Mouse (Mus musculus) limb, embryonic 14.5 days (tissue): Measurements from ENCODE around the gene Tlr12. TPM values are rescaled to one million over a fixed set of nuclear protein-coding genes. Genes with fewer than 3 reads are reported as not detected.

ENCODE experiments used
- ATAC-seq: fragments of 200-750 bp; cut with Nextera tagmentation; 2 replicates; pipeline ENCODE4 v1.8.0; 2017; ENCODE audit warnings: low read depth, moderate number of reproducible peaks, moderate TSS enrichment; ENCODE audit not compliant: low FRiP score
- DNase-seq: peaks from one replicate; pipeline ENCODE4 v3.0.0-alpha.2; 2015; ENCODE audit warnings: low spot score
- H3K27ac ChIP-seq: fragments of 300-500 bp; sonication (generic); replicated peaks from 2 replicates; pipeline ENCODE4 v1.5.1; 2014; ENCODE audit warnings: low read depth, mild to moderate bottlenecking, low read length, moderate library complexity, mixed read lengths
- H3K27me3 ChIP-seq: fragments of 300-500 bp; sonication (generic); 2 replicates; pipeline ENCODE4 v1.6.1; 2014; ENCODE audit warnings: low read length, mixed read lengths; ENCODE audit not compliant: control insufficient read depth, insufficient read depth
- H3K36me3 ChIP-seq: fragments of 300-500 bp; sonication (generic); 2 replicates; pipeline ENCODE4 v1.6.1; 2014; ENCODE audit warnings: mild to moderate bottlenecking, low read length, moderate library complexity, mixed read lengths; ENCODE audit not compliant: control insufficient read depth, insufficient read depth
- H3K4me1 ChIP-seq: fragments of 300-500 bp; sonication (generic); 2 replicates; pipeline ENCODE4 v1.6.1; 2014; ENCODE audit warnings: antibody characterized with exemption, low read length, mixed read lengths; ENCODE audit not compliant: control insufficient read depth, insufficient read depth
- H3K4me2 ChIP-seq: fragments of 300-500 bp; sonication (generic); replicated peaks from 2 replicates; pipeline ENCODE4 v1.6.1; 2014; ENCODE audit warnings: low read depth, mild to moderate bottlenecking, low read length, moderate library complexity; ENCODE audit not compliant: severe bottlenecking
- H3K4me3 ChIP-seq: fragments of 300-500 bp; sonication (generic); replicated peaks from 2 replicates; pipeline ENCODE4 v1.5.1; 2014; ENCODE audit warnings: low read length
- H3K9ac ChIP-seq: fragments of 300-500 bp; sonication (generic); 2 replicates; pipeline ENCODE4 v1.6.1; 2014; ENCODE audit warnings: mild to moderate bottlenecking, low read depth, low read length, moderate library complexity; ENCODE audit not compliant: severe bottlenecking
- H3K9me3 ChIP-seq: fragments of 300-500 bp; sonication (generic); 2 replicates; pipeline ENCODE4 v1.6.1; 2016; ENCODE audit warnings: low read length; ENCODE audit not compliant: control insufficient read depth
- POLR2A ChIP-seq: fragments of 200-500 bp; IDR thresholded peaks from 2 replicates; pipeline ENCODE4 v1.8.0; 2012; ENCODE audit warnings: inconsistent platforms, mild to moderate bottlenecking, moderate library complexity, borderline replicate concordance; ENCODE audit not compliant: insufficient read depth, insufficient read length; ENCODE audit errors: extremely low read depth
- WGBS: fragments of 180-500 bp; shearing (Covaris S2); extraction: QIAGEN DNeasy Blood & Tissue Kit; methylation state at CpG from one replicate; pipeline ENCODE4 v1.1.7; 2014; 5-methylcytosine and 5-hydroxymethylcytosine counted together
- polyA plus RNA-seq, 2 experiments: library from polyadenylated mRNA; depleted of rRNA in 1 of 2; stranded (reverse) in 1 of 2; unstranded in 1 of 2; fragments of >200 nt; fragmentation: Nextera tagmentation in 1 of 2; extraction: Ambion mirVana in 1 of 2; gene quantifications; 2 replicates each; pipeline versions ENCODE4 v1.2.1 to v1.2.3; 2012 to 2014

Gene Tlr12
- polyA plus RNA-seq, 2 experiments: 0.40 to 0.82 TPM

DNA sequence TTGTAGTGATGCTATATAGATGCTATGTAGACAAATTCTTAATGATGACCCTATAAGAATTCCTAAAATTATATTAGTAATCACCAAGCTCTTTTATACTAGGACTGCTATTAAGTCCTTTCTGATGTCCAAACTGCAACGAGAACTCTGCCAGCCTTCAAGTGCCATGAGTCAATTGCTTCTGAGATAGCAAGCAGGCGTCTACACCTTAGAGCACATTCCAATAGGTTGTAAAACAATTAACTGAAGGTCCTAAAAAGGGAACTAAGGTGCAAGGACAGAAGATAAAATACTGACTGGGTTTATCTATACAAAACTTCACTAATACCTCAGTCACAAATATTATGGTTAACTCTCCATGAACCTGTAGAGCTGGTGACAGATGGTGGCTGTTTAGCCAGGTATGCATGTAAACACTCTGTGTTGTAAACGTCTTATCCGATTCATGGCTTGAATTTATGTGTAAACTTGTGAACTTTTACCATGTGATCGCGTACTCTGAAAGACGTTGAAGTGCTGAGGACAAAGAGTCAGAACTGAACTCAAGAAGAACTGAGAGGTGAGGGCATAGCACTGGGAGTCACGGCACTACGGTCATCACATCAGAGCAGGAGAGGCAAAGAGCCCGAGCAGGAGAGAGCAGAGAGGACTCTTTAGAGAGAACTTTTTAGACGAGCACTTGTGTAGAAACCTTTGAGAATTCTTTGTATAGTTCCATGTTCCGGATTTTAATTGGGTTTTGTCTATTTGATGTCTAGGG, 20.4 kb downstream of the Tlr12 start:
- ATAC-seq: no peak

DNA sequence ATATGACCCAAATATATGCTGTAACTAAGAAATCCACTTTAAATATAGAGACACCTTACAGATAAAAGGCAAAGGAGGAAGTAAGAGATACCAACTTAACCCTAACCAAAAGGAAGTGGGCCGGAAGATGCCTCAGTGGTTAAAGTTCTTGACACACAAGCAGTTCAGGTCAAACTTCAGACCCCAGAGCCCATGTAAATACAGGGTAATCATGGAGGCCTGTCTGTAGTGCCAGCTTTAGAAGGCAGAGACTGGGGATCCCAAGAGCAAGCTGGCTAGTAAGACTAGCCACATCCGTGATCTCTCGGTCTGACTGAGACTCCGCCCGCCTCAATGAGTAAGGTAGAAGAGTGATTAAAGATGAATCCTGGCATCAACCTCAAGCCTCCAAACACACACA, 24.4 kb downstream of the Tlr12 start:
- H3K4me3 ChIP-seq: no peak overlapping the region
- DNase-seq (no peak), ATAC-seq (no peak)
- no peak for TF ChIP-seq POLR2A
- no peak overlapping the region for H3K27ac ChIP-seq
- H3K9ac ChIP-seq: no peak overlapping the region
- no peaks in the 10 kb centered on the region for H3K27me3 ChIP-seq
- no peak overlapping the region for H3K4me2 ChIP-seq
- H3K9me3 ChIP-seq: no peaks in the 10 kb centered on the region
- WGBS: 92% methylated on average over 5 of the region's 5 CpGs
- peaks cover 28% of the 10 kb centered on the region for H3K36me3 ChIP-seq
- H3K4me1 ChIP-seq: no peaks in the 10 kb centered on the region

More for the DNA sequence above, 20.4 kb downstream of the Tlr12 start:
- Histone ChIP-seq H3K9ac (no peak overlapping the region), H3K27me3 (no peaks in the 10 kb centered on the region), H3K9me3 (no peaks in the 10 kb centered on the region), H3K36me3 (peaks cover 21% of the 10 kb centered on the region), H3K4me3 (no peak overlapping the region), H3K27ac (no peak overlapping the region), H3K4me1 (no peaks in the 10 kb centered on the region), H3K4me2 (no peak overlapping the region)
- TF ChIP-seq POLR2A: no peak
- no peak for DNase-seq
- 48% methylated on average over 12 of the region's 12 CpGs for WGBS

DNA sequence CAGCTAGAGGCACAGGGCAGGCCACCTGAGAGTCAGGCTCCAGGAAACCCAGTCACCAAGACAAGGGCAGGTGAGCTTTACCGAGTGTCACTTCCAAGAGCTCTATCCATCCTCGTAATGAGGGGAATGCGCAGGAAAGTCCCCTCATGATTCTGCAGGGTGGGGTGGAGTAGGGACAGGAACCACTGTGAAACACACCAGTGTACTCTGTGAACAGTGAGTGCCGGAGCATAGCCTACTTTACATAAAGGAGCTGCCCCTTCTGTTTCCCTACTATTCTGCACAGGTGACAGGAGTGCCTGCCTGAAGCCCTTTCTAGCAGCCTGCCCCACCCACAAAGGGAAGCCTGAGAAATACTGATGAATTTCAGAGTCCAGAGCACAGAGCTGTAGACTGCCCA, 25.1 kb downstream of the Tlr12 start:
- Histone ChIP-seq H3K4me2 (no peak overlapping the region), H3K9me3 (no peaks in the 10 kb centered on the region), H3K27me3 (no peaks in the 10 kb centered on the region), H3K27ac (no peak overlapping the region), H3K36me3 (peaks cover 36% of the 10 kb centered on the region), H3K4me3 (no peak overlapping the region), H3K9ac (no peak overlapping the region), H3K4me1 (no peaks in the 10 kb centered on the region)
- DNase-seq (no peak), ATAC-seq (no peak)
- WGBS: 92% methylated on average over 4 of the region's 4 CpGs
- no peak for TF ChIP-seq POLR2A

DNA sequence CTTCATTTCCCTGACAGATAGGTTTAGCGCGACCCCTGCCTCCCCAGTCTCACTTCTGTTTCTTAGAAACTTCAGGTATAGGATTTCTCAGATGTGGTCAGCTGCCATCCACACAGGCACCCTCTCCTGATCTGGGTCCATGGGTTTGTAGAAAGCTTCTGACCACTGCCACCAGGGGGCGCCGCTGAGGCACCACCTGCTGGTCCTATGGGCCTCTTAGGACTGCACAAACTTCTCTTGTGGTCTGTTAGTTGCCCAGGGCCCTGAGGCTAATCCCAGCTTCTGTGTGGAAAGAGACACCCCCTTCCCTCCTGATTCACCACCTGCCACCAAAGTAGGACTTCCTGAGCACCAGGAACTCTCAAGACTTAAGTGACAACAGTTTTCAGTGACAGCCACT, 39.2 kb downstream of the Tlr12 start:
- Histone ChIP-seq H3K27ac (no peak overlapping the region), H3K9me3 (peaks cover 32% of the 10 kb centered on the region), H3K27me3 (no peaks in the 10 kb centered on the region), H3K4me2 (no peak overlapping the region), H3K9ac (no peak overlapping the region), H3K4me1 (no peaks in the 10 kb centered on the region), H3K36me3 (peaks cover 43% of the 10 kb centered on the region), H3K4me3 (no peak overlapping the region)
- WGBS: 52% methylated on average over 4 of the region's 4 CpGs
- ATAC-seq (no peak), DNase-seq (no peak)
- TF ChIP-seq POLR2A: no peak

DNA sequence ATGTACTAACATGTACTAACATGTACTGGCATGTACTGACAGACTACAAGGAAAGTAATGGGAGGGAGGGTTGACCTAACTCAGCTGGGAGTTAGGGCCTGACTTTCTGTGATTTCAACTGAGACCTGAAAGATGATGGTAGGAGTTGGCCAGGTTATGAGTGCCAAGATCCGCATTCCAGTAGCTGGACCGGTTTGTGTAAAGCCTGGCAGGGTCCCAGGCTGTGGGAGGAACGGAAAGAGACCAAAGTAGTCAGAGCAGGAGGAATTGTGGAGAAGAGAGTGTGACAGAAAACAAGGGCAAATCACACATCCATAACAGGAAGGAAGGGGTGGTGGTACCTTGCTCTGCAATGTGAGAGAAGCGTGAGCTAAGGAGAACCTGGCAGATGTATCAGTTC, 42.6 kb downstream of the Tlr12 start:
- TF ChIP-seq POLR2A: no peak
- H3K4me2 ChIP-seq: no peak overlapping the region

More for the DNA sequence above, 42.6 kb downstream of the Tlr12 start:
- peaks cover 16% of the 10 kb centered on the region for H3K36me3 ChIP-seq
- H3K27ac ChIP-seq: no peak overlapping the region
- no peaks in the 10 kb centered on the region for H3K27me3 ChIP-seq
- H3K4me1 ChIP-seq: no peaks in the 10 kb centered on the region
- H3K9me3 ChIP-seq: peaks cover under 1% of the 10 kb centered on the region; the same call in 1 of the 2 replicates
- ATAC-seq (no peak), DNase-seq (no peak)
- H3K9ac ChIP-seq: no peak overlapping the region
- no peak overlapping the region for H3K4me3 ChIP-seq
- 86% methylated on average over 4 of the region's 4 CpGs for WGBS

Other genes starting within 250 kb of the Tlr12 start
- gene Zscan20, start 8.5 kb downstream of the Tlr12 start, polyA plus RNA-seq (2012; rRNA removed): 3.6 and 3.9 TPM in 2 replicates
- gene Zscan20, start 8.5 kb downstream of the Tlr12 start, polyA plus RNA-seq (2014; fragmentation: Nextera tagmentation; extraction: Ambion mirVana): 4.2 and 4.3 TPM in 2 replicates
- gene Phc2, start 36.1 kb upstream of the Tlr12 start, polyA plus RNA-seq (2012; rRNA removed): 103 and 120 TPM in 2 replicates
- 69.8 and 73.7 TPM in 2 replicates for gene Phc2, start 36.1 kb upstream of the Tlr12 start, polyA plus RNA-seq (2014; fragmentation: Nextera tagmentation; extraction: Ambion mirVana)
- gene A3galt2, start 136.7 kb upstream of the Tlr12 start, polyA plus RNA-seq (2012; rRNA removed): 1.7 and 2.1 TPM in 2 replicates
- gene A3galt2, start 136.7 kb upstream of the Tlr12 start, polyA plus RNA-seq (2014; fragmentation: Nextera tagmentation; extraction: Ambion mirVana): 0.15 and 0.39 TPM in 2 replicates
- gene Zfp362, start 187.4 kb upstream of the Tlr12 start, polyA plus RNA-seq (2012; rRNA removed): 87.2 and 131 TPM in 2 replicates
- 38.7 and 47.4 TPM in 2 replicates for gene Zfp362, start 187.4 kb upstream of the Tlr12 start, polyA plus RNA-seq (2014; fragmentation: Nextera tagmentation; extraction: Ambion mirVana)